Mouse (Mus musculus): Measurements from ENCODE around the gene Cyren. TPM values are rescaled to one million over a fixed set of nuclear protein-coding genes. Genes with fewer than 3 reads are reported as not detected.

Cyren gene
- polyA plus RNA-seq, 1 experiment, result 23.2 TPM

DNA sequence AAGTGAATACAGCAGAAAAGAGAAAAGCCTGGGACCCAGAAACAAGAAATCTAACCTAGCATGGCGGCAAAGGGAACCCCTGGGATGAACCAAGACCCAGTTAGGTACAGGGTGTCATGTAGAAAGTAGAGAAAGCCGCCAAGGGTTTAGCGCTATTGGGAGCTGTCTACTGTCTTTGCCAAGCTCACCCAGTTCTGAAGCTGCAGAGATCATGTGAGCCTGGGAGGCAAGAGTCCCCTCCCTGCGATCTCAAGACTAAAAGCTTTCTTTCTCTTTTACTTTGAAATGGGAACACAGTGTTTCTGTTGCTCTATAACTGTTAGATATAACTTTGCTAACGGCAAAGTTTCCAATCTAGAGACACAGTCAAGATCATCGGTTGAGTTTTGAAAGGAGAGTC, 15.5 kb downstream of the Cyren start:
- TF ChIP-seq POLR2A (IDR thresholded peaks at IDR 0.05; ENCODE audit: borderline replicate concordance, control insufficient read depth, low read depth, low read length) (no peak), CTCF (IDR thresholded peaks at IDR 0.05; ENCODE audit: control insufficient read depth, insufficient read depth, low read length) (no peak)
- peaks cover 7% of the 10 kb centered on the region for H3K4me1 ChIP-seq (ENCODE audit: control insufficient read depth, insufficient read depth, low read length)
- H3K4me3 ChIP-seq (replicated peaks; ENCODE audit: control insufficient read depth, low read depth, low read length), result peak overlapping the region; percentile 76
- peak overlapping the region; percentile 84 for H3K27ac ChIP-seq (ENCODE audit: control insufficient read depth, insufficient read depth, low read depth, low read length, poor library complexity)
- WGBS, result 9% methylated on average over 6 of the region's 6 CpGs

DNA sequence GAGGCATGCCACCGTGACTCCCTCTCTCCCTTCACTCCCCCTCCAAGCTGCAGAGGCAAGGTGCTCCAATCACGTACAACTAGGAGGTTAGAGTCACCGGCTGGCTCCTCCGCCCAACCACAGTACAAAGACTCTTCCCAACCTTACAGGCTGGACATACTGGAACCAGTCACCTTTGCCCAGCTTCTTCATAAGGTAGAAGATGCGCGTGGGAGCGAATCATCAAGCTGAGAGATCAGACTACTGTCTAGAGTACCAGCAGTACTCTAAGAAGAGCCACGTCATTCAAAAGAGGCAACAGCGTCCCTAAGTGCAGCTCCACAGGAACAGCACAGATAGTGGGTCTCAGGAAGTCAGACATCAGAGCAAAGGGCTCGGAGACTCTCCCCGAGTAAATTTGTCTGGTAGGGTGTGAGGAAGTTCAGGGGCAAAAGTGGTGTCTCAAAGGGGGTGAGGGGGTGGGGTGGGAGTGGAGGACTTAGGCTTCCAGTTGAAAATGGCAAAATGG, 16.3 kb downstream of the Cyren start:
- 61% methylated on average over 11 of the region's 11 CpGs for WGBS
- peak overlapping the region; percentile 8; the same call in 1 of the 2 replicates for H3K27ac ChIP-seq (ENCODE audit: control insufficient read depth, insufficient read depth, low read depth, low read length, poor library complexity)
- H3K4me3 ChIP-seq (replicated peaks; ENCODE audit: control insufficient read depth, low read depth, low read length), result no peak overlapping the region
- TF ChIP-seq CTCF (IDR thresholded peaks at IDR 0.05; ENCODE audit: control insufficient read depth, insufficient read depth, low read length), result no peak
- no peak for TF ChIP-seq POLR2A (IDR thresholded peaks at IDR 0.05; ENCODE audit: borderline replicate concordance, control insufficient read depth, low read depth, low read length)
- H3K4me1 ChIP-seq (ENCODE audit: control insufficient read depth, insufficient read depth, low read length), result peaks cover 7% of the 10 kb centered on the region

DNA sequence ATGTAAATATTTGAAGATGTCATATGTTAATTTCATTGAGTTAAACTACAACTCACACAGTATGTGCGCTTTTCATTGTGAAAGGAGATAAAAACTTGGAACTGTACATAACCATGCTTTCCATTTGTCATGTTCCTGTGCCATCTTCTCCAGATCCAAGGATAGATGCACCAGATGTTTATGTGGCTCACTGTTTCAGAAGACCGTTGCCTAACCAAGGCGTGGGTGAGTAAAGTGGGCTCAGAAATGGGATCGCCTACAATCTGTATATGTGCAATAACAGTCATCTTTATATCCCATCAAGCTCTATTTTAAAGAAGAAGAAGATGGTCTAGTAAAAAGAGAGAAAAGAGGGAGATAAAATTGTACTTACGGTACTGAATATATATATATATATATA, 45.5 kb downstream of the Cyren start:
- no peak for TF ChIP-seq POLR2A (IDR thresholded peaks at IDR 0.05; ENCODE audit: borderline replicate concordance, control insufficient read depth, low read depth, low read length)
- TF ChIP-seq CTCF (IDR thresholded peaks at IDR 0.05; ENCODE audit: control insufficient read depth, insufficient read depth, low read length), result no peak
- Histone ChIP-seq H3K4me3 (replicated peaks; ENCODE audit: control insufficient read depth, low read depth, low read length) (no peak overlapping the region), H3K27ac (ENCODE audit: control insufficient read depth, insufficient read depth, low read depth, low read length, poor library complexity) (no peak overlapping the region), H3K4me1 (ENCODE audit: control insufficient read depth, insufficient read depth, low read length) (no peaks in the 10 kb centered on the region)
- 86% methylated on average over 5 of the region's 5 CpGs for WGBS

DNA sequence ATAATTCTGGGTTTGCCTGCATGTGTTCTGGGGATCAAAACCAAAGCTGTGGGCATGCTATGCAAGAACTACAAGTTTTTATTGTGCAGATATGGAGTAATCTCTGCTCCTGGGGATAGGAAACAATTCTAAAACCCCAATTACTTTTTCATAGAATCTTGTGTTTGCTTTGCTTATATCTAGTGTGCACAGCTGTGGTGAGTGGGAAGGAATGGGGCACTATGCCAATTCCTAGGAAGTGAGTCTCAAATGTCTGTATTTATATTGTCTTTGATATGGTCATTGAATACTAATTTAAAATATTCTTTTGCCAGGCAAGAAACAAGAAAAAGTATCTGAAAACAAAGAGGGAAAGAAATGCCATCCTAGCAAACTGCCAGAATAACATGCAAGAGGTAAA, 53.5 kb downstream of the Cyren start:
- H3K4me3 ChIP-seq (replicated peaks; ENCODE audit: control insufficient read depth, low read depth, low read length), result no peak overlapping the region
- H3K4me1 ChIP-seq (ENCODE audit: control insufficient read depth, insufficient read depth, low read length), result no peaks in the 10 kb centered on the region
- TF ChIP-seq POLR2A (IDR thresholded peaks at IDR 0.05; ENCODE audit: borderline replicate concordance, control insufficient read depth, low read depth, low read length), result no peak
- no peak for TF ChIP-seq CTCF (IDR thresholded peaks at IDR 0.05; ENCODE audit: control insufficient read depth, insufficient read depth, low read length)
- no peak overlapping the region for H3K27ac ChIP-seq (ENCODE audit: control insufficient read depth, insufficient read depth, low read depth, low read length, poor library complexity)

Other genes with a start within 250 kb of the Cyren start
- gene Agbl3, start 97.6 kb downstream of the Cyren start, polyA plus RNA-seq (2011; ENCODE audit: insufficient read depth, insufficient read length, low replicate concordance, missing spikeins), result 3.9 and 4.5 TPM in 2 replicates
- 5.7 and 16.5 TPM in 2 replicates for gene Tmem140, start 14.9 kb downstream of the Cyren start, polyA plus RNA-seq (2011; ENCODE audit: insufficient read depth, insufficient read length, low replicate concordance, missing spikeins)
- gene Wdr91, start 32.8 kb upstream of the Cyren start, polyA plus RNA-seq (2011; ENCODE audit: insufficient read depth, insufficient read length, low replicate concordance, missing spikeins), result 17.1 and 27.6 TPM in 2 replicates
- 1.4 TPM in 1 of 2 replicates, not detected in the other for gene Stra8, start 42.1 kb upstream of the Cyren start, polyA plus RNA-seq (2011; ENCODE audit: insufficient read depth, insufficient read length, low replicate concordance, missing spikeins)
- 0.70 TPM in 1 of 2 replicates, not detected in the other for gene Slc23a4, start 110.3 kb upstream of the Cyren start, polyA plus RNA-seq (2011; ENCODE audit: insufficient read depth, insufficient read length, low replicate concordance, missing spikeins)

Measured in bone marrow, adult 2 months (tissue).